Mouse (Mus musculus): ENCODE results near the gene Otog. TPM values are rescaled to one million over a fixed set of nuclear protein-coding genes. Genes with fewer than 3 reads are reported as not detected.

Gene Otog
- polyA plus RNA-seq, 1 experiment from 2014 or later = not detected

DNA sequence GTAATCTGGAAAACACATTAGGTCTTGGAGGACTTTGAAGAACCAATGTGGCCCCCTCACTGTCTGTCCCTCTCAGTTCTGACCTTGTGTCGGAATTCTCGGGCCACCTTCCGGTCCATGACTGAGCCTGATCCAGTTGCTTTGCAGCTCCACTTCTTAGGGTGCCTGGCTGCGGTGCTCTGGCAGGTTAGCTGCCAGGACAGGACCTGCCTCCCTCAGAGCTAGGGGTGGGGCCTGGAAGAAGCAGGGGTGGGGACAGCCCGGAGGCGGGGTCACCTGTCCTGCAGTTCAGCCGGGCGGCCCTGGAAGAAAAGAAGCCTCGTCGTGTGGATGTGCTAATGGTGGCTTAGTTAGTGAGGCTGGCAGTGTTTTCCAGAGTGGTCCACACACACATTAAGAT is 2.4 kb upstream of the Otog start, which contains the start of gene Ush1c:
Ush1c (minus strand) TSS at position 158 of the 400 bp plus-strand sequence.
- Histone ChIP-seq H3K79me2 (ENCODE audit: inconsistent target) (no peaks in the 10 kb centered on the region), H3K36me3 (ENCODE audit: inconsistent target) (no peaks in the 10 kb centered on the region), H3K27ac (no peak within 1 kb of the TSS), H3K4me3 (ENCODE audit: inconsistent target) (no peak within 1 kb of the TSS)
- 49% methylated on average over 10 of the region's 10 CpGs for WGBS (ENCODE audit: missing documents)

GRCm38 (mm10) chr7:46240091-46240490 is 696 bp upstream of the Otog start:
- no peak overlapping the region for H3K4me3 ChIP-seq (ENCODE audit: inconsistent target)

DNA sequence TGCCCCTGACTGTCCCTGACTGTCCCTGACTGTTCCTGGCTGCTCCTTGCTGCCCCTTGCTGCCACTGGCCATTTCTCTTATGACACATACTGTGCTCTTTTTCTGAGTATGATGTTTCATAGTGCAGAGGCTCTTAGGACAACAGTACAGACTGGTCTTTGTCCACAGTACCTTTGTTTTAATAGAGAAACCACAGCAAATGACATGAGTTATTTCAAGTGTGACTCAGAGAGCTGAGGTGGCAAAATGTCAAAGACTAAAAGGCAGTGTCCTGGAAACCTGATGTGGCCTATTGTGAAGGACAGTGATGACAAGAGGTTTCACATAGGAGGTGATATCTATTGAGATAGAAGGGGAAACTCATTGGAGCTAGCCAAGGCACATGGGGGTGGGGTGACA is 6.1 kb downstream of the Otog start:
- no peak overlapping the region for H3K27ac ChIP-seq
- H3K4me3 ChIP-seq (ENCODE audit: inconsistent target) = no peak overlapping the region
- H3K79me2 ChIP-seq (ENCODE audit: inconsistent target) = no peaks in the 10 kb centered on the region
- H3K36me3 ChIP-seq (ENCODE audit: inconsistent target) = no peaks in the 10 kb centered on the region

More at GRCm38 (mm10) chr7:46240091-46240490, 696 bp upstream of the Otog start:
- no peaks in the 10 kb centered on the region for H3K79me2 ChIP-seq (ENCODE audit: inconsistent target)
- 79% methylated on average over 4 of the region's 4 CpGs for WGBS (ENCODE audit: missing documents)
- H3K36me3 ChIP-seq (ENCODE audit: inconsistent target) = no peaks in the 10 kb centered on the region
- no peak overlapping the region for H3K27ac ChIP-seq

DNA sequence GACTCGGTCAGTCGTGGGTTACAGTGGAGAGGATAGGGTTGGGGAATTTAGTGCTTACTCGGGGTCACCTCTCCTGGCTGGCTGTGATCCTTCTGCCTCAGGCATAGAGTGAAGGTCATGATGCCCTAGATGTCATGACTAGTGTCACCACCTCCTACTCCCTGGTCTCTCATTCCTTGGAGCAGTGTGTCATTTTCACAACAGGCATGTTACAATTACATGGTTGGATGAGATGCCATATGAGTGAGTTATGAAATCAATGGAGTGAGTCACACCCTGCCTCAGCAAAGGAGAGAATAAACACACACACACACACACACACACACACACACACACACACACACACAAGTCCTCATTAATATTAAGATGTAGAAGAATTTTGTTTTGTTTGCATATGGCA is 6.8 kb downstream of the Otog start:
- Histone ChIP-seq H3K27ac (no peak overlapping the region), H3K4me3 (ENCODE audit: inconsistent target) (no peak overlapping the region), H3K36me3 (ENCODE audit: inconsistent target) (no peaks in the 10 kb centered on the region), H3K79me2 (ENCODE audit: inconsistent target) (no peaks in the 10 kb centered on the region)
- WGBS (ENCODE audit: missing documents) = 80% methylated on average over 3 of the region's 3 CpGs

- no peaks in the 10 kb centered on the region for H3K36me3 ChIP-seq (ENCODE audit: inconsistent target)
- 85% methylated on average over 4 of the region's 4 CpGs for WGBS (ENCODE audit: missing documents)
- no peak overlapping the region for H3K4me3 ChIP-seq (ENCODE audit: inconsistent target)
- no peak overlapping the region for H3K27ac ChIP-seq
- no peaks in the 10 kb centered on the region for H3K79me2 ChIP-seq (ENCODE audit: inconsistent target)
Measured at GRCm38 (mm10) chr7:46251841-46252240, 11.1 kb downstream of the Otog start.

- Histone ChIP-seq H3K4me3 (ENCODE audit: inconsistent target) (no peak overlapping the region), H3K27ac (no peak overlapping the region), H3K36me3 (ENCODE audit: inconsistent target) (no peaks in the 10 kb centered on the region), H3K79me2 (ENCODE audit: inconsistent target) (no peaks in the 10 kb centered on the region)
- 55% methylated on average over 5 of the region's 5 CpGs for WGBS (ENCODE audit: missing documents)
Measured at GRCm38 (mm10) chr7:46276156-46276555, 35.4 kb downstream of the Otog start.

- 26% methylated on average over 6 of the region's 6 CpGs for WGBS (ENCODE audit: missing documents)
- Histone ChIP-seq H3K79me2 (ENCODE audit: inconsistent target) (no peaks in the 10 kb centered on the region), H3K27ac (no peak overlapping the region), H3K4me3 (ENCODE audit: inconsistent target) (no peak overlapping the region), H3K36me3 (ENCODE audit: inconsistent target) (no peaks in the 10 kb centered on the region)
Measured at GRCm38 (mm10) chr7:46279946-46280345, 39.2 kb downstream of the Otog start.

- H3K27ac ChIP-seq = no peak overlapping the region
- no peaks in the 10 kb centered on the region for H3K36me3 ChIP-seq (ENCODE audit: inconsistent target)
- H3K79me2 ChIP-seq (ENCODE audit: inconsistent target) = no peaks in the 10 kb centered on the region
- H3K4me3 ChIP-seq (ENCODE audit: inconsistent target) = no peak overlapping the region
Measured at GRCm38 (mm10) chr7:46280896-46281295, 40.1 kb downstream of the Otog start.

DNA sequence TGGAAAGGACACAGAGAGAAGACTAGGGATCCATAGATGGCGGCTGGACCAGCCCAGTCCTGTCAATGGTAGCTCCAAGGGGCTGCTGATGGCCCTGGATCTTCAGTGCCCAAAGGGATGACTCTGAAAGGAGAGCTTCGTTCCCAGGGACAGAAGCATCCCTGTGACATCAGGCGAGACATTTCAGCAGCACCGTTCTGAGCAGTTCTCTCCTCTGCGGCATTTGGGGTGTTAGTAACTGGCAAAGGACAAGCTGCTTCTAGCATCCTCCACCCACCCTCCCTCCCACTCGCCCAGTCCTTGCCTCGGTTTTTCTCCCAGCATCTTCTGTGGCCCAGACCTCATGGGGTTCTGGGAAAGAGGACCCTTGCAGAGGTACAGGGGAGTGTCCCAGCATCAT is 41.5 kb downstream of the Otog start:
- Histone ChIP-seq H3K4me3 (ENCODE audit: inconsistent target) (no peak overlapping the region), H3K36me3 (ENCODE audit: inconsistent target) (no peaks in the 10 kb centered on the region), H3K79me2 (ENCODE audit: inconsistent target) (no peaks in the 10 kb centered on the region), H3K27ac (no peak overlapping the region)
- 58% methylated on average over 7 of the region's 7 CpGs for WGBS (ENCODE audit: missing documents)

- Histone ChIP-seq H3K27ac (no peak overlapping the region), H3K4me3 (ENCODE audit: inconsistent target) (no peak overlapping the region), H3K36me3 (ENCODE audit: inconsistent target) (no peaks in the 10 kb centered on the region), H3K79me2 (ENCODE audit: inconsistent target) (no peaks in the 10 kb centered on the region)
- WGBS (ENCODE audit: missing documents) = 89% methylated on average over 10 of the region's 10 CpGs
Measured at GRCm38 (mm10) chr7:46283681-46284080, 42.9 kb downstream of the Otog start.

DNA sequence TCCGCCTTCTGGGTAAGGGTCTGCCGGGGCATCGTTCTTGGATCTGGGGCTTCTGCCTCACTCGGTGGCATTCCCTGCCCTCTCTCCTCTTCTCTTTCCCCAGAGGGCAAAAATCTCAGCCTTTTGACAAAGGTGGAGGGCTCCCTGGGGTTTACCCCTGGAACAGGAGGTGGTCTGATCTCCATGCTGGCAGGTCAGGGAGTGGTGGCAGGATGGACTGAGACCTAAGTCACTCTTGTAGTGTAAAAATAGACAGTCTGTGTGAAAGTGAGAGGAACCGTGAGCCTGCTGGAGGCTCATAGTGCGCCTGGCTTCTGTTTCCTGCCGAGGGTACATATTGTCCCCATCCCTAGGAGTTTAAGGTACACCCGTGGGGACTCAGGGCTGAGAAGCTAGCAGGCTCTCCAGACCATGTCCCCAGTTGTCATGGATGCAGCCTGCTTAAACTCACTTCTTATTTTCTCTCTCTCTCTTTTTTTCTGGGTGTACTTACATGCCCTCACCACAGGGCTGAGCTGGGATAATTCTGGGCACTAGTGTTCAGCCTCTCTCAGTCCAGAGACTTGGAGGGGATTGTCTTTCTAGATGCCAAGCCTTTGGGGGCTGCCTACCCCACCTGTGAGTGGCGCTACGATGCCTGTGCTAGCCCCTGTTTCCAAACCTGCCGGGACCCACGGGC is 44.5 kb downstream of the Otog start:
- Histone ChIP-seq H3K79me2 (ENCODE audit: inconsistent target) (no peaks in the 10 kb centered on the region), H3K4me3 (ENCODE audit: inconsistent target) (no peak overlapping the region), H3K27ac (no peak overlapping the region), H3K36me3 (ENCODE audit: inconsistent target) (no peaks in the 10 kb centered on the region)
- 83% methylated on average over 12 of the region's 12 CpGs for WGBS (ENCODE audit: missing documents)

- Histone ChIP-seq H3K4me3 (ENCODE audit: inconsistent target) (no peak overlapping the region), H3K36me3 (ENCODE audit: inconsistent target) (no peaks in the 10 kb centered on the region), H3K79me2 (ENCODE audit: inconsistent target) (no peaks in the 10 kb centered on the region), H3K27ac (no peak overlapping the region)
- 89% methylated on average over 4 of the region's 4 CpGs for WGBS (ENCODE audit: missing documents)
Measured at GRCm38 (mm10) chr7:46286391-46286790, 45.6 kb downstream of the Otog start.

- WGBS (ENCODE audit: missing documents) = 48% methylated on average over 6 of the region's 8 CpGs
- H3K27ac ChIP-seq = no peak overlapping the region
Measured at GRCm38 (mm10) chr7:46287051-46287450, 46.3 kb downstream of the Otog start.

DNA sequence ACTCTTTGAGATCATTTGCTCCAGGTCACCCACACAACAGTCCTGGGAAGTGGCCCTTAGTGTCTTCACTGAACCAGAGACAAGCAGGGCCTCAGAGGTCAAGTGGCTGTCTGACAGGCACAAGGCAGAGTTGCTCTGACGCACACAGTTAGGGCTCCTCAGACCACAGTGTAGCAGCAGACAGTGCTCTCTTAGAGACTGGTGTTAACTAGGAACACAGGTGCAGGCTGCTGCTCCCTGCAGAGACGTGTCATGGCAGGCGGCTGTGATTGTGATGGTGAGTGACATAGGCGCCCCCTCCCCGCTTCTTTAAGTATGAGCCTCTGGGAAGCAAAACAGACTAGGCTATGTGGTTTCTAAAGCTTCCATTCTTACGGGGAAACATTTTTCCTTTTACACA is 55.5 kb downstream of the Otog start:
- Histone ChIP-seq H3K27ac (no peak overlapping the region), H3K36me3 (ENCODE audit: inconsistent target) (no peaks in the 10 kb centered on the region), H3K79me2 (ENCODE audit: inconsistent target) (no peaks in the 10 kb centered on the region), H3K4me3 (ENCODE audit: inconsistent target) (no peak overlapping the region)
- WGBS (ENCODE audit: missing documents) = 65% methylated on average over 6 of the region's 6 CpGs

More at GRCm38 (mm10) chr7:46287051-46287450, 46.3 kb downstream of the Otog start:
- Histone ChIP-seq H3K36me3 (ENCODE audit: inconsistent target) (no peaks in the 10 kb centered on the region), H3K4me3 (ENCODE audit: inconsistent target) (no peak overlapping the region), H3K79me2 (ENCODE audit: inconsistent target) (no peaks in the 10 kb centered on the region)

DNA sequence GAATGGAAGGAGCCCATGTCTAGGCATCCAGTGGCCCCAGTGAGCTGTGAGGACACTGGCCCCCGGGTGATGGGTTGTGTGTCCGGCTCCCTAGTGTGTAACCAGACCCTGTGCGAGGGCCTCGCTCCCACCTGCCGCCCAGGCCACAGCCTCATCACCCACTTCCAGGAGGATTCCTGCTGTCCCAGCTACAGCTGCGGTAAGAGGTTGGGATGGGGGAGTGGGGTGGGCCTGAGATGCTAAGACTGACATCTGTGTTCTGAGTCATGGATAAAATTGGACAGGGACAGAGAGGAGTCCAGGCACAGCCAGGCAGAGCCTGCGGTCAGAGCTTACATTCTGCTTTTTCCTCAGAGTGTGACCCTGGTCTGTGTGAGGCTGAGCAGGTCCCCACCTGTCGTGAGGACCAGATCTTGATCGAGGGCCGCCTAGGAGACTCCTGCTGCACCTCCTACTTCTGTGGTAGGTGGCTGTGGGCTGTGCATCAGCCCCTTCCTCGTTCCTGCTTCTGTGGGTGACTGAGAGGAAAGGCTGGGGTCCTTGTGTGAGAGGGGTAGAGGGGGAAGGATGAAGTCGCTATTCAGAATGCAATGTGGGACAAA is 60.3 kb downstream of the Otog start:
- Histone ChIP-seq H3K36me3 (ENCODE audit: inconsistent target) (no peaks in the 10 kb centered on the region), H3K27ac (no peak overlapping the region), H3K79me2 (ENCODE audit: inconsistent target) (no peaks in the 10 kb centered on the region), H3K4me3 (ENCODE audit: inconsistent target) (no peak overlapping the region)
- 75% methylated on average over 12 of the region's 12 CpGs for WGBS (ENCODE audit: missing documents)

- 78% methylated on average over 6 of the region's 6 CpGs for WGBS (ENCODE audit: missing documents)
- Histone ChIP-seq H3K4me3 (ENCODE audit: inconsistent target) (no peak overlapping the region), H3K79me2 (ENCODE audit: inconsistent target) (no peaks in the 10 kb centered on the region), H3K27ac (no peak overlapping the region), H3K36me3 (ENCODE audit: inconsistent target) (no peaks in the 10 kb centered on the region)
Measured at GRCm38 (mm10) chr7:46313486-46313885, 72.7 kb downstream of the Otog start.

All from macrophage (primary cell).